Mouse (Mus musculus): ENCODE results near the gene Mis18a. TPM values are rescaled to one million over a fixed set of nuclear protein-coding genes. Genes with fewer than 3 reads are reported as not detected.

The Mis18a gene
- polyA plus RNA-seq, 1 experiment: 33.2 TPM

DNA sequence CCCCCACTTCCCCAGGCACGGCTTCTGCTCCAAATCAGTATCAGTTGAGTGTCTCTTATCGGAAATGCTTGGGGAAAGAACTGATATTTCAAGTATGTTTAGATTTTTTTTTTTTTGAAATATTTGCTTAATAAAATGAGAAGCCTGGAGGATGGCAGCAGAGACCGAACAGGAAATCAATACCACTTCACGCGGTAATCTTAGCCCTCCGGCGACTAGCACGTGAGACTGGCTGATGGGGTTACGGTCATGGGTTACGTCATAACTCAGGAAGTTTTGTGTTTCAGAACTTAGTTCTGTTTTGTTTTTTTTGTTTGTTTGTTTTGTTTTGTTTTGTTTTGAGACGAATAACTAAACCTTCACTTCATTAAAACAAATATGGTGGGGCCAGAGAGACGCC, 16.9 kb downstream of the Mis18a start:
- Histone ChIP-seq H3K9me3 (replicated peaks; ENCODE audit: control insufficient read depth, insufficient read depth, low read length, poor library complexity, severe bottlenecking) (no peaks in the 10 kb centered on the region), H3K27me3 (ENCODE audit: control insufficient read depth, insufficient read depth, low read length, poor library complexity, severe bottlenecking) (no peaks in the 10 kb centered on the region), H3K4me1 (ENCODE audit: control insufficient read depth, insufficient read depth, low read length) (peaks cover 6% of the 10 kb centered on the region), H3K9ac (ENCODE audit: low read depth, poor library complexity, severe bottlenecking) (no peak overlapping the region), H3K27ac (ENCODE audit: insufficient read depth, low read length) (no peak overlapping the region), H3K36me3 (ENCODE audit: control insufficient read depth, insufficient read depth, low read length, poor library complexity, severe bottlenecking) (no peaks in the 10 kb centered on the region), H3K4me3 (ENCODE audit: low read depth, low read length) (no peak overlapping the region)
- no peak for TF ChIP-seq POLR2A (IDR thresholded peaks at IDR 0.05; ENCODE audit: insufficient read depth, low read length)

DNA sequence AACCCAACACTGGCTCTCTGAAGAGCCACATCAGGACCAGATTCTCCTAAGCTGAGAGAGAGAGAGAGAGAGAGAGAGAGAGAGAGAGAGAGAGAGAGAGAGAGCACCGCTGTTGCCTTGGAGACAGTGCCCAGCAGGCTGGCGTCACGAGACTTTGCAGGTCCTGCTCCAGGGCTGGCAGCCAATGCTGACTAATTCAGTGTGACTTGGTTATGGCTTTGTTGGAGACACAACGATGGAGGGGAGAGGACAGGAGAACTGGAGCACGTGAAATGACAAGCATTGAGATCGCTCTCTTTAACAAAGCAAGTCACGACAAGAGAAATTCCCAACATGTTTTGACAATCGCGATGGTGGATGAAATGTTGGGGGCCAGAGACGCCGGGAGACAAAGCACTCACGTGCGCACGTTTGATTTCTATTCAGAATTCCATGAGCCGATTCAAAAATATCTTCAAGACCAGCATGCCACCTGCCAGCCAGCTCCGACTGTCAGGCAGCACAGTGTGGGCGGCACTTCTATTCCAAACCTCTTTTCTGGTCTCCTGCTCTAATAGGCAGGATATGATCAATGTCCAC, 17.4 kb downstream of the Mis18a start:
- H3K27ac ChIP-seq (ENCODE audit: insufficient read depth, low read length): no peak overlapping the region
- H3K9ac ChIP-seq (ENCODE audit: low read depth, poor library complexity, severe bottlenecking): no peak overlapping the region
- H3K9me3 ChIP-seq (replicated peaks; ENCODE audit: control insufficient read depth, insufficient read depth, low read length, poor library complexity, severe bottlenecking): no peaks in the 10 kb centered on the region
- TF ChIP-seq POLR2A (IDR thresholded peaks at IDR 0.05; ENCODE audit: insufficient read depth, low read length) (no peak), EP300 (IDR thresholded peaks at IDR 0.05; ENCODE audit: insufficient read depth, low read depth, low read length) (no peak), CTCF (IDR thresholded peaks at IDR 0.05; ENCODE audit: low read depth, low read length) (no peak)
- H3K4me3 ChIP-seq (ENCODE audit: low read depth, low read length): no peak overlapping the region
- peaks cover 6% of the 10 kb centered on the region for H3K4me1 ChIP-seq (ENCODE audit: control insufficient read depth, insufficient read depth, low read length)
- H3K36me3 ChIP-seq (ENCODE audit: control insufficient read depth, insufficient read depth, low read length, poor library complexity, severe bottlenecking): no peaks in the 10 kb centered on the region
- no peaks in the 10 kb centered on the region for H3K27me3 ChIP-seq (ENCODE audit: control insufficient read depth, insufficient read depth, low read length, poor library complexity, severe bottlenecking)

DNA sequence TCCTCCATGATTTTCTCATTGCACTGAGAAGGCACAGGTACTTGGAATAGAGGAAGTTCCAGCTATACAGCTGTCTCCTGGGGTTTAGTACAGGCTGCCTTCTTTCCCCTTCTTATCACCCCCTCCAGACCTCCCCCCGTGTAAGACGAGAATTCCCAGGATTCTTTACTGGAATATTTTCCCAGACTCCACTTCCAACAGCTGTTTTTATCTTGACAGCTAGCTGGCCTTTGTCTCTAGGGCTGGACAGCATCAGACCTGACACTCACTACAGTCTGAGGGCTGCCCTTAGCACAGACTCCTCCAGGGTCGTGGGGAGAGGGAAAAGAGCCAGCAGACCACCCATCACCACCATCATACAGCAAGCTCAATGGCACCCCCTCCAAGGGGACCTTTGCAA, 20.9 kb downstream of the Mis18a start:
- Histone ChIP-seq H3K27ac (ENCODE audit: insufficient read depth, low read length) (no peak overlapping the region), H3K4me1 (ENCODE audit: control insufficient read depth, insufficient read depth, low read length) (peaks cover 1% of the 10 kb centered on the region), H3K27me3 (ENCODE audit: control insufficient read depth, insufficient read depth, low read length, poor library complexity, severe bottlenecking) (no peaks in the 10 kb centered on the region), H3K4me3 (ENCODE audit: low read depth, low read length) (no peak overlapping the region), H3K36me3 (ENCODE audit: control insufficient read depth, insufficient read depth, low read length, poor library complexity, severe bottlenecking) (no peaks in the 10 kb centered on the region), H3K9me3 (replicated peaks; ENCODE audit: control insufficient read depth, insufficient read depth, low read length, poor library complexity, severe bottlenecking) (no peaks in the 10 kb centered on the region), H3K9ac (ENCODE audit: low read depth, poor library complexity, severe bottlenecking) (no peak overlapping the region)
- TF ChIP-seq POLR2A (IDR thresholded peaks at IDR 0.05; ENCODE audit: insufficient read depth, low read length) (no peak), EP300 (IDR thresholded peaks at IDR 0.05; ENCODE audit: insufficient read depth, low read depth, low read length) (no peak), CTCF (IDR thresholded peaks at IDR 0.05; ENCODE audit: low read depth, low read length) (no peak)

DNA sequence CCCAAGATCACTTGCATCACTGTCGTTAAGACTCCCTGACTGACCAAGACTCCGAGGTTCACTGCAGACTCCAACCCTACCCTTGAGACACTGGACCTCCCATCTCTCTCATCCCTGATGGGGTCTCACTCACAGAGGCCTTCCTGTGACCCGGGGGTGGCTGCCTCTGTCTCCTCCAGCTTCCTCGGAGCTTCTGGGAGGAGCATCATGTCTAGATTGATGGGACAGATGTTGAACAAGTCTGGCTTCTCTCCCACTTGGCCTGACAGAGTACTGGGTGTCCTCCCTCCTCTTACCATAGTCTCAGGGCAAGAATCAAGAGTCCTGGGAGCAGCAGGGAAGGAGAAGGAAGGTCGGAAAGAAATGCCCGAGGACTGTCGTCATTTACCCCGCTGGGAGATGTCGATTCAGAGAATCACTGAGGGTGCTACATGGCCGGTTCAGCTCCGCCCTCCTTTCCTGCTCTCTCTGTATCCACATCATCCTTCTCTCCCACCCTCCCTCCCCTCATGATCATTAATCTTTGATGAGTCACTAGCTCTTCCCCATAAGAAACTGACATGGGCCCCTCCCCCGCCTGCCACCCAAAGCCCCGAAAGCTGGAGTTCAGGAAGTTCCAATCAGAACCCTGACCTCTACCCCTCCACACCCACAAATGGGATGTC, 22.9 kb downstream of the Mis18a start:
- Histone ChIP-seq H3K9me3 (replicated peaks; ENCODE audit: control insufficient read depth, insufficient read depth, low read length, poor library complexity, severe bottlenecking) (no peaks in the 10 kb centered on the region), H3K27me3 (ENCODE audit: control insufficient read depth, insufficient read depth, low read length, poor library complexity, severe bottlenecking) (no peaks in the 10 kb centered on the region), H3K4me1 (ENCODE audit: control insufficient read depth, insufficient read depth, low read length) (no peaks in the 10 kb centered on the region), H3K27ac (ENCODE audit: insufficient read depth, low read length) (no peak overlapping the region), H3K9ac (ENCODE audit: low read depth, poor library complexity, severe bottlenecking) (no peak overlapping the region), H3K36me3 (ENCODE audit: control insufficient read depth, insufficient read depth, low read length, poor library complexity, severe bottlenecking) (no peaks in the 10 kb centered on the region), H3K4me3 (ENCODE audit: low read depth, low read length) (no peak overlapping the region)
- TF ChIP-seq CTCF (IDR thresholded peaks at IDR 0.05; ENCODE audit: low read depth, low read length) (no peak), POLR2A (IDR thresholded peaks at IDR 0.05; ENCODE audit: insufficient read depth, low read length) (no peak), EP300 (IDR thresholded peaks at IDR 0.05; ENCODE audit: insufficient read depth, low read depth, low read length) (no peak)

DNA sequence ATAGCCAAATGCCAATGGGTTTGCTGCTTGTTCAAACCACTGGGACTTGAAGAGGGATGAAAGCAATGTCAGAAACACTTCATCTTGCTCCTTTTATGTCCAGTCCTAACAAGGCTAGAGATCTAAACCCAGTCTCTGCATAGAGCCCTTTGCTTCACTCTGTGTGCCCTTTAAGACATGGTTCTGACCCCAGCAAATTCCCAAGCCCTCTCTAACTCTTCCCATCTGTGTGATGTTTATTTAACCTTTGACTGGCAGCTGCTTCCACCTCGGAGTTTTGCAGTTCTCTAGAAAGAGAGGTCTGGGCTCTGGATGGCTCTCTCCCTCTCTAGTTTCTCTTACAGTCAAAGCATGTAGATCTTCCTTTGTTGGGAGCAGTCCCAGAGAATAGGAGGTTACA, 23.6 kb downstream of the Mis18a start:
- H3K27ac ChIP-seq (ENCODE audit: insufficient read depth, low read length): no peak overlapping the region
- H3K9me3 ChIP-seq (replicated peaks; ENCODE audit: control insufficient read depth, insufficient read depth, low read length, poor library complexity, severe bottlenecking): no peaks in the 10 kb centered on the region
- no peak for TF ChIP-seq CTCF (IDR thresholded peaks at IDR 0.05; ENCODE audit: low read depth, low read length)
- no peak for TF ChIP-seq POLR2A (IDR thresholded peaks at IDR 0.05; ENCODE audit: insufficient read depth, low read length)
- TF ChIP-seq EP300 (IDR thresholded peaks at IDR 0.05; ENCODE audit: insufficient read depth, low read depth, low read length): no peak

DNA sequence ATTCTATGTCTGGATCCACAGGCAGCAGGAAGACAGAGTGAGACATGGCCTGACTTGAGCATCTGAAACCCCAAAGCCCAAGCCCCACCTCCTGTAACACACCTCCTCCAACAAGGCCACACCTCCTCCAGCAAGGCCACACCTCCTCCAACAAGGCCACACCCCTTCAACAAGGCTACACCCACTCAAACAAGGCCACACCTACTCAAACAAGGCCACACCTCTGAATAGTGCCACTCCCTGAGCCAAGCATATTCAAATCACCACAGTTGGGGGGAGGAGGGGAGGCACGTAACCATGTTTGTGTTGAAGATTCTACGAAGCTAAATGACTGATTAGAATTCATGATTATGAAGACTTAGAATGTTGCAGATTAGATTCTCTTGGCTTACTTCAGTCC, 25.7 kb downstream of the Mis18a start:
- no peak overlapping the region for H3K9ac ChIP-seq (ENCODE audit: low read depth, poor library complexity, severe bottlenecking)
- H3K27me3 ChIP-seq (ENCODE audit: control insufficient read depth, insufficient read depth, low read length, poor library complexity, severe bottlenecking): no peaks in the 10 kb centered on the region
- H3K36me3 ChIP-seq (ENCODE audit: control insufficient read depth, insufficient read depth, low read length, poor library complexity, severe bottlenecking): no peaks in the 10 kb centered on the region
- H3K27ac ChIP-seq (ENCODE audit: insufficient read depth, low read length): no peak overlapping the region
- no peaks in the 10 kb centered on the region for H3K9me3 ChIP-seq (replicated peaks; ENCODE audit: control insufficient read depth, insufficient read depth, low read length, poor library complexity, severe bottlenecking)
- H3K4me1 ChIP-seq (ENCODE audit: control insufficient read depth, insufficient read depth, low read length): no peaks in the 10 kb centered on the region
- no peak for TF ChIP-seq POLR2A (IDR thresholded peaks at IDR 0.05; ENCODE audit: insufficient read depth, low read length)
- TF ChIP-seq CTCF (IDR thresholded peaks at IDR 0.05; ENCODE audit: low read depth, low read length): no peak
- TF ChIP-seq EP300 (IDR thresholded peaks at IDR 0.05; ENCODE audit: insufficient read depth, low read depth, low read length): no peak
- H3K4me3 ChIP-seq (ENCODE audit: low read depth, low read length): no peak overlapping the region

More for the DNA sequence above, 23.6 kb downstream of the Mis18a start:
- Histone ChIP-seq H3K4me1 (ENCODE audit: control insufficient read depth, insufficient read depth, low read length) (no peaks in the 10 kb centered on the region), H3K27me3 (ENCODE audit: control insufficient read depth, insufficient read depth, low read length, poor library complexity, severe bottlenecking) (no peaks in the 10 kb centered on the region), H3K4me3 (ENCODE audit: low read depth, low read length) (no peak overlapping the region), H3K36me3 (ENCODE audit: control insufficient read depth, insufficient read depth, low read length, poor library complexity, severe bottlenecking) (no peaks in the 10 kb centered on the region), H3K9ac (ENCODE audit: low read depth, poor library complexity, severe bottlenecking) (no peak overlapping the region)
